Mouse (Mus musculus) midbrain, embryonic 11.5 days (tissue): ENCODE data around the gene Efcab11. TPM values are rescaled to one million over a fixed set of nuclear protein-coding genes. Genes with fewer than 3 reads are reported as not detected.
A peak's percentile ranks its signal among the peaks of the same experiment; 100 is the strongest.
"Not testable (repeated sequence)": the region's sequence is repeated elsewhere in the genome, so short reads cannot be mapped to it uniquely, and the experiment has no call there.

ENCODE experiments used
- ATAC-seq: fragments of 200-750 bp; cut with Nextera tagmentation; 2 replicates; pipeline ENCODE4 v1.8.0; 2017; ENCODE audit warnings: moderate TSS enrichment, moderate library complexity; ENCODE audit not compliant: low FRiP score
- DNase-seq: peaks from one replicate; pipeline ENCODE4 v3.0.0; 2015; ENCODE audit warnings: low spot score; ENCODE audit errors: missing footprints
- H3K27ac ChIP-seq: fragments of 300-500 bp; sonication (generic); 2 replicates; pipeline ENCODE4 v1.5.1; 2014; ENCODE audit warnings: low read depth, low read length
- H3K27me3 ChIP-seq: fragments of 300-500 bp; sonication (generic); 2 replicates; pipeline ENCODE4 v1.6.1; 2014; ENCODE audit warnings: mild to moderate bottlenecking, low read length, moderate library complexity, mixed read lengths; ENCODE audit not compliant: control insufficient read depth, insufficient read depth
- H3K36me3 ChIP-seq: fragments of 300-500 bp; sonication (generic); 2 replicates; pipeline ENCODE4 v1.6.1; 2014; ENCODE audit warnings: mild to moderate bottlenecking, low read length, moderate library complexity, mixed read lengths; ENCODE audit not compliant: control insufficient read depth, insufficient read depth
- H3K4me1 ChIP-seq: fragments of 300-500 bp; sonication (generic); 2 replicates; pipeline ENCODE4 v1.6.1; 2014; ENCODE audit warnings: low read length; ENCODE audit not compliant: control insufficient read depth, insufficient read depth
- H3K4me2 ChIP-seq: fragments of 300-500 bp; sonication (generic); 2 replicates; pipeline ENCODE4 v1.6.1; 2014; ENCODE audit warnings: mild to moderate bottlenecking, moderate library complexity
- H3K4me3 ChIP-seq: fragments of 300-500 bp; sonication (generic); 2 replicates; pipeline ENCODE4 v1.5.1; 2014; ENCODE audit warnings: low read depth, low read length
- H3K9ac ChIP-seq: fragments of 300-500 bp; sonication (generic); 2 replicates; pipeline ENCODE4 v1.6.1; 2014; ENCODE audit warnings: low read length
- H3K9me3 ChIP-seq: fragments of 300-500 bp; sonication (generic); 2 replicates; pipeline ENCODE4 v1.6.1; 2016; ENCODE audit warnings: low read length; ENCODE audit not compliant: control insufficient read depth
- WGBS: fragments of 180-500 bp; shearing (Covaris S2); extraction: QIAGEN DNeasy Blood & Tissue Kit; methylation state at CpG from one replicate; pipeline ENCODE4 v1.1.7; 2014; 5-methylcytosine and 5-hydroxymethylcytosine counted together
- polyA plus RNA-seq: library from polyadenylated mRNA; unstranded; fragments of >200 nt; fragmentation: Nextera tagmentation; extraction: Ambion mirVana; gene quantifications from 2 replicates; pipeline ENCODE4 v1.2.1, GENCODE M21; 2014

Gene Efcab11
- polyA plus RNA-seq, 1 experiment from 2014 or later: 23.8 TPM

DNA sequence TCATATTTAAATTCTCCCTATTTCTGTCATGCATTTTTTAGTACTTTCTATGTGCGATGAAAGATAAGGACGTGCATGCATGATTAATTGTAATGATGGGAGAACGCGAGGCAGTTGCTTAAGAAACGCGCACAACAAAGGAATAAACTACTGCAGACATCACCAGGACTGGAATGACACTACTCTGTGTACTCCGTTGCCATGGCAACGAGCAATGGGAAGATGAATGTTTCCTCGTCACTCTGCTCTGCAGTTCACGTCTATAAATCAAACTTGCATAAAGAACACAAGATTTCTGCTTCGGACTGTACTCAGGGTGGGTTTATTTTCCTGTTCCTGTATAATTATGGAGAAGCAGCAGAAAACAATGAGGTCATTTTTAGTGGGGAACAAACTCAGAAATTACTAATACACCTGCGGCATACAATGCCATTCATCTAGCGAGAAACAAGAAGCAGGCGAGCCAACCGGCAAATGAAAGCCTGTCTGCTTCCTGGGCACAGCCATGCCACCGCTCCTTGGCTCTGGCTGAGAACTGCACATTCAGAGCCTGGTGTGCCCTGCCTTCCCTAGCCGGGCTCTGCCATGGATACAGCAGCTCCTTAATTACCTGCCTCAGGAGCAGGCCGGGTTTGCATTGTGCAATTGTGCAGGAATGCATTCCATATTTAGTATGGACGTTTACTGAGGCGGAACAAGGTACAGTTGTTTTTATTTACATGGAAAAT lies 47.7 kb downstream of the Efcab11 start:
- ATAC-seq: peak; percentile 73; the same call in 1 of the 2 replicates
- peak; percentile 89 for DNase-seq
- H3K9me3 ChIP-seq: no peaks in the 10 kb centered on the region; the same call in 1 of the 2 replicates
- H3K4me3 ChIP-seq: no peak overlapping the region
- no peaks in the 10 kb centered on the region for H3K36me3 ChIP-seq
- H3K27ac ChIP-seq: no peak overlapping the region
- H3K27me3 ChIP-seq: no peaks in the 10 kb centered on the region
- no peak overlapping the region for H3K4me2 ChIP-seq
- 61% methylated on average over 20 of the region's 20 CpGs for WGBS
- no peak overlapping the region for H3K9ac ChIP-seq
- H3K4me1 ChIP-seq: 0 out of 2 replicates have a peak, but pooled peaks cover 5% of the 10 kb centered on the region

DNA sequence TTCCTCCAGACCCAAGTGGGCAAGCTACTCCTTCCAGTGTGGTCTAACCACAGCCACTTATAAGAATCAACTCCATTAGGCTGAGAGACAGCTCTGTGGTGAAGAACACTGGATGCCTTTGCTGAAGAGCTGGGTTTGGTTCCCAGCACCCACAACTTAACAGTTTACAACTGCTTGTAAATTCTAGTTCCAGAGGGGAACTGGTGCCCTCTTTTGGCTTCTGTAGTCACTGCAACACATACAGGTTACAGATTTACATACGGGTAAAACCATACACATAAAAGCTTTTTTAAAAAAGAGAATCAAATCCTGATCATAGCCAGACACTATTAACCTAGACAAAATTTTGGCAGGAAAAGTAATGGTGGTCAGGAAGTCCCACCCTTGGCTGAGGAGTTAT lies 50.8 kb downstream of the Efcab11 start:
- Histone ChIP-seq H3K27me3 (no peaks in the 10 kb centered on the region), H3K4me2 (no peak overlapping the region), H3K9me3 (no peaks in the 10 kb centered on the region; the same call in 1 of the 2 replicates), H3K4me1 (0 out of 2 replicates have a peak, but pooled peaks cover 5% of the 10 kb centered on the region), H3K27ac (no peak overlapping the region), H3K36me3 (no peaks in the 10 kb centered on the region), H3K4me3 (no peak overlapping the region), H3K9ac (no peak overlapping the region)
- ATAC-seq (no peak), DNase-seq (peak; percentile 56)
- 97% methylated on average over 1 of the region's 1 CpGs for WGBS

DNA sequence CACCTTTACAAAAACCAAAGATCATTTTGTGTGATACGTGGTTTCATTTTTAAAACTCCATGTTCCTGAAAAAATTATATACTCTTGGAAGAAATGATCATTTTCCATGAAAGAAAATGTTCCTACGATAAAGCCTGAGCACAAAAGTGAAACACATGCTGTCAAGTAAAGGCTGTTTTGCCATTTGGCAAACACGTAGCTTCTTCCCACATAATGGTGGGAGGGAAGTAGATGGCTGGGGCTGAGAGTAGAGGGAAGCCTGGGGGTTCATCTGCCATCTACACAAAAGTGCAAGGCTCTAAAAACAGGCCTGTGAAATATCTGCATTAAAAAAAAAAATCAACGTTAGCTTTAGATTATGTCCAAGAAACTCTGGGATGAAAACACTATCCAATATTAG lies 61.6 kb downstream of the Efcab11 start:
- H3K27me3 ChIP-seq: no peaks in the 10 kb centered on the region
- 91% methylated on average over 4 of the region's 4 CpGs for WGBS
- no peak overlapping the region for H3K4me3 ChIP-seq
- no peaks in the 10 kb centered on the region for H3K9me3 ChIP-seq
- ATAC-seq (no peak), DNase-seq (no peak)
- no peak overlapping the region for H3K4me2 ChIP-seq
- no peaks in the 10 kb centered on the region for H3K36me3 ChIP-seq
- H3K9ac ChIP-seq: no peak overlapping the region
- no peaks in the 10 kb centered on the region for H3K4me1 ChIP-seq
- no peak overlapping the region for H3K27ac ChIP-seq

DNA sequence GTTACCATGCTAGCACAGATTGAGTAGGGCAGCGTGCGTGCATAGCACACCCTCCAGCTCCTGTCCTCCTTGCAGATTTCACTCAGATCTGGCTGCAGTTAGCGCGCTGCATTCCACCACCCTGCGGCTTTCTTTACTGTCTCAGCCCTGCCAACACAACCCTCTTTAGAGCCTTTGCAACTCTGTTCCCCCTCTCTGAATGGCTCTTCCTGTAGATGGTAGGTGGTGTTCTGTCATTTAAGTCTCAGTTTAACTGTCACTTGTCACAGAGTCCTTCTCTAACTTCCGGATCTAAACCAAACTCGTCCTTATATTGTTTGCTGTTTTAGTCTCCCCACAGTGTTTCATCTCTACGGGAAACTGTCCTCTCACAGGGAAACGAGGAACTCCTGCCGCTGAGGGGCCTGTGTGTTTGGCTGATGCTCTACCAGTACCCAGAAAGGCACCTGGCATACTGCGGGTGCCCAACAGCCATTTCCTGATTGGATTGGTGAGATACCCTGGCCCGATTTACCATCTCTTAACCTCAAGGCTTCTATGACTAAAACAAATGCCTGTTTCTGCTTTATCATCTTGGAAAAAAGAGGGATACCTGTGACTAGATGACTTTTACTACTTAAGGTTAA lies 62.8 kb downstream of the Efcab11 start:
- H3K4me1 ChIP-seq: no peaks in the 10 kb centered on the region
- ATAC-seq (no peak), DNase-seq (no peak)
- H3K4me2 ChIP-seq: no peak overlapping the region
- 81% methylated on average over 12 of the region's 12 CpGs for WGBS
- no peaks in the 10 kb centered on the region for H3K9me3 ChIP-seq
- H3K27ac ChIP-seq: no peak overlapping the region
- H3K4me3 ChIP-seq: no peak overlapping the region
- H3K36me3 ChIP-seq: no peaks in the 10 kb centered on the region
- no peaks in the 10 kb centered on the region for H3K27me3 ChIP-seq
- H3K9ac ChIP-seq: no peak overlapping the region

DNA sequence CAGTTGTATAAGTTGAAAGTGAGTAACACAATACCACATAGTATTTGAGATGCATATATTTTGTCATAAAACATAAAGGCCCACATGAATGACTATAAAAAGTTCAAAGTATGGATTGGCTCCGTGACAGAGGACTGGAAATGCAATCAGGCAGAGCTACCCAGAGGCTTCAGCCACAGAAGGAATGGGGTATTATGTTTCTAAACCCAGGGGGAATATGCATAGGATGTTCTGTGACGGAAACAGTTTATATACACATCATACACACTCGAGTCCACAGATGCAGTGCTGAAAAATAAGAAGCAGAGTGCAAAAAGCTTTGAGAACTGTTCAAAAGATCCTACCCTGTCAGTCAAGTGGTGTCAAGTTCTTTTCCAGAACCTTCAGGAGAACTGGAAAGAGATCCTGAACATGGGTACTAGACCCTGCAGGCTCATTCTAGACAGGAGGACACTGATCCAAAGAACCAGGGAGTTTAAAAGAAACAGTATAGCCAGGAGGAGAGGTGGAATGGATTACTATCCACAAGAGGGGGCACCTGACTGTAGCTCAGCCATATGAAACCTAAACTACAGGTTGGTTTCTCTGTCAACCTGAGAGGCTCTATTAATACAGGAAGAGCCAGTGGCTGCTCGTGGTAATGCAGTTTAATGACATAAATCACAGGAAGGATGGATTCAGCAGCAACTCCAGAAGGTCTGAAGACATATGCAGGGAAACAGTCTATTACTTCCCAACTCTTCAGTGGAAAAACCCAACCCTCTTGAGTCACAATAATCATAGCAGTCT lies 64.9 kb downstream of the Efcab11 start:
- H3K4me1 ChIP-seq: no peaks in the 10 kb centered on the region
- no peaks in the 10 kb centered on the region for H3K9me3 ChIP-seq
- H3K9ac ChIP-seq: no peak overlapping the region
- DNase-seq (no peak), ATAC-seq (no peak)
- 78% methylated on average over 4 of the region's 4 CpGs for WGBS
- H3K4me2 ChIP-seq: no peak overlapping the region
- no peak overlapping the region for H3K4me3 ChIP-seq
- no peak overlapping the region for H3K27ac ChIP-seq
- no peaks in the 10 kb centered on the region for H3K36me3 ChIP-seq
- no peaks in the 10 kb centered on the region for H3K27me3 ChIP-seq

DNA sequence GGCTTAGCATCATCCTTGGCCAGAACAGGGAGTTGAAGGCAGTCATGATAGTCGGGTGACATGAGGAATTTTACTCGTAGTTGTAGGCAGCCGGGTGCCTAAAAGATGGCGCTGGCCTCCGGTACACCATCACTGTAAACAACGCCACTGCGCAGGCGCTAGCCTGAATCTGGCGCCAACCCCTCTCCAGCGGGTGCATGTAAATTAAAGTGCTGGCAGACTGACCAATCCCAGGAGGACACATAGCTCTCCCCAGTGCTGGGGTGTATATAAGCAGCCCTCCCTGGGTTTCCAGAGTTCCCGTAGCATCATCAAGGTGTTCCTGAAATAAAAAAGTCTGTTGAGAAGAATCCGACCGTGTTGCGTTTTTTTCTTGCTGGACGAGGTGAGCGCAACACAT lies 66.2 kb downstream of the Efcab11 start:
- not testable (repeated sequence) for H3K4me2 ChIP-seq, H3K4me3 ChIP-seq, H3K27me3 ChIP-seq, DNase-seq, H3K9me3 ChIP-seq, H3K4me1 ChIP-seq, H3K9ac ChIP-seq, H3K36me3 ChIP-seq, ATAC-seq, H3K27ac ChIP-seq
- 96% methylated on average over 16 of the region's 16 CpGs for WGBS

DNA sequence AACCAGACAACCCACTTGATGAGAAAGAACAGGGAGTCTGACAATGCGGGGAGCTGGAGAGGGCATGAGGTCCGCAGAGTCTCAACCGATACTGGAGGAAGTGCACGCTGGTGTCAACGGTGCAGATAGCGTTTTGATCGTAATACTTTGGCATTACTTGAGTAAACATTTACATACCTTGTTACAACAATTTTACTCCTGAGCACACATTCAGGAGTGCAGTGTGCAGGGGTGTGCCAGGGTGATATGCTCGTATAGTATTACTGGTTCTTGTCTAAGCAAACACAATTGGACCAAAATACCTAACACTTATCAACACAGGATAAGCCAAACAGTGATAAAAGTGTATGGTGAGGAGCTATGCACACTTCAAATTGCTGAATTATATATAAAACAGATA lies 69.0 kb downstream of the Efcab11 start:
- H3K36me3 ChIP-seq: no peaks in the 10 kb centered on the region
- ATAC-seq (no peak), DNase-seq (no peak)
- no peak overlapping the region for H3K4me2 ChIP-seq
- no peak overlapping the region for H3K4me3 ChIP-seq
- no peaks in the 10 kb centered on the region for H3K9me3 ChIP-seq
- H3K4me1 ChIP-seq: no peaks in the 10 kb centered on the region
- no peaks in the 10 kb centered on the region for H3K27me3 ChIP-seq
- no peak overlapping the region for H3K9ac ChIP-seq
- H3K27ac ChIP-seq: no peak overlapping the region
- whole genome bisulfite sequencing: 95% methylated on average over 8 of the region's 8 CpGs

DNA sequence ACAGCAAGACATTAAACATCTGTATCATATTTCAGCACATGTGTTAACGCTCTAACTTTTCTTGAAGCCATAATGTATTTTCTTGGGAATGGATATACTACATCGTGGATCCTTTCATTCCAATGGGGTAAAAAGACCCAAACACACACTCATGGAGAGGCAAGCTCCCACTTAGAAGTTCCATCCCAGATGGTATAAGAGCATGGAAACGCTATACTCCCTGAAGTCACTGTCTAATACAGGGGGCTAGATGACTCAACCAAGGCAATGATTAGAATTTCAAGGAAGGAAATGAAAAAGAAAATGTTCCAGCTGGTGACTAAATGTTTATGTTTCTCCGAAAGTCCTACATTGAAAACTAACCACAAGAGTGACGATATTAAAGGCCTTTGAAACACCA lies 76.3 kb downstream of the Efcab11 start:
- Histone ChIP-seq H3K27me3 (no peaks in the 10 kb centered on the region), H3K4me1 (no peaks in the 10 kb centered on the region), H3K27ac (no peak overlapping the region), H3K9me3 (no peaks in the 10 kb centered on the region), H3K4me2 (no peak overlapping the region), H3K36me3 (no peaks in the 10 kb centered on the region), H3K4me3 (no peak overlapping the region), H3K9ac (no peak overlapping the region)
- DNase-seq (no peak), ATAC-seq (no peak)
- WGBS: 91% methylated on average over 5 of the region's 5 CpGs

DNA sequence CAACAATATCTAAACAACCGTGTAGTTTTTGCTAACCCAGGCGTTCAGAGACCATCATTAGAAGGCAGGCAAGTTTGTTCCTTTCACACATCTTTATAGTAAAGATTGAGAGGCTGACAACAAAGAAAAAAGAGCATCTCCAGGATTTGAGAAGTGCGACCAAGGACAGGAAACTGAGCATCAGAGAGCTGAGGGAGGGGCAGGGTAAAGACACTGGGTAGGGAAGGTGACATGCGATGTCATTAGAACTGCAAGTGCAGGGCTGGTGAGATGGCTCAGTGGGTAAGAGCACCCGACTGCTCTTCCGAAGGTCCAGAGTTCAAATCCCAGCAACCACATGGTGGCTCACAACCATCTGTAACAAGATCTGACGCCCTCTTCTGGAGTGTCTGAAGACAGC lies 77.5 kb downstream of the Efcab11 start:
- H3K4me1 ChIP-seq, ATAC-seq, H3K36me3 ChIP-seq, H3K9me3 ChIP-seq, H3K4me2 ChIP-seq, H3K4me3 ChIP-seq, DNase-seq, H3K9ac ChIP-seq, H3K27ac ChIP-seq, H3K27me3 ChIP-seq: not testable (repeated sequence)
- WGBS: 95% methylated on average over 6 of the region's 7 CpGs
